In the genomic region with DNA sequence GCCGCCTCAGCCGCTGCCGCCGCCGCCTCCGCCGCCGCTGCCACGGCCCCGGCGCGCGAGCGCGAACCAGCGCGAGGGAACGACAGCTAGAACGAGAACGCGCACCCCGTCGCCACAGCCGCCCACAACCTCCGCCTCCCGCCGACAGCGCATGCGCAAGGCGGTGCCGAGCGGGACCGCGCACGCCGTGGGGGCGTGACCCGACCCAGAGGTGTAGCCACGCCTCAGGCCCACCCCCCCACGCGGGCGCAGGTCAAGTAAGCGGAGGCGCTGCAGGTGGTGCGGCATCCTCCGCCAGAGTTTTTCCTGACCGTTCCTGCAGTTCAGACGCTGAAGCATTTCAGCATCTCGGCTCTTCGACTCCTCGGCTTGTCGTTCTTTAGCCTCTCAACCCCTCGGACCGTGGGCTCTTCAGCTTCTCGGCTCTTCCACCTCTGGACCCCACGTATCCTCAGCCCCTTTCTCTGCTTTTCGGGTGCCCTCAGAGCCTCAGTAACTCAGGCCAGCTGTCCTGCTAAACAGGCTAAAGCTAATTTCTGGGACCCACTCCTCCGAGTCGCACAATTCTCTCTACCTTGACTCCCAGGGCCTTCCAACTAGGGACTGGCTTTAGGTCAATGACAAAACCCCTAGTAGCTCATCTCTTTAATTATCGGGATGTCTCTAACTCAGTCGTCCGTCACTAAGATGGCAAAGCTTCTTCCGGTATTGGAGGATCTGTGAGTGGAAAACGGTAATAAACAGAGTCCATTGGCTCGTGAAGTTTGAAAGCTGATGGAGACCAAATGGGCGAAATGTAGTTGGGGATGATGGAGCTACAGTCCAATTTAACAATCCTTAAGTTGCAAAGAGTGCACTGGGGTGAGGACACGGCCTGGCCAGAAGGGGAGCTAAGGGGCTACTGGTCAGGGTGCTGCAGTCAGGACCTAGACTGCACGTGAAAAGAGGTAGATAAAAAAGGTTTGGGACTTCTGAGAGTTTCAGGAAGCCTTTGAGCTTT, we compare ENCODE assay signal across 8 mouse cellular contexts. TPM values are rescaled to one million over a fixed set of nuclear protein-coding genes. Genes with fewer than 3 reads are reported as not detected.
DNase-seq lines count a peak whose midpoint lies in the region; ATAC-seq and TF ChIP-seq lines count a peak whose summit lies in the region.

Tmcc1 (minus strand) TSS at position 93 of the 1,000 bp plus-strand sequence.

- peaks cover 11% of the 10 kb centered on the region for H3K4me1 ChIP-seq in embryonic facial prominence, embryonic 14.5 days (ENCODE audit: control insufficient read depth, insufficient read depth, low read length)
- peaks cover 3% of the 10 kb centered on the region for H3K4me1 ChIP-seq in heart, adult 2 months (ENCODE audit: control insufficient read depth, insufficient read depth, low read length)
- peaks cover 28% of the 10 kb centered on the region for H3K4me1 ChIP-seq in limb, embryonic 13.5 days
- H3K4me1 ChIP-seq in midbrain, embryonic 16.5 days (ENCODE audit: control insufficient read depth, insufficient read depth, low read length): peaks cover 30% of the 10 kb centered on the region

- H3K79me2 ChIP-seq in heart, adult 2 months (replicated peaks; ENCODE audit: control insufficient read depth, insufficient read depth, low read length): peaks cover 3% of the 10 kb centered on the region; the same call in 1 of the 2 replicates

- H3K27me3 ChIP-seq in embryonic facial prominence, embryonic 14.5 days (replicated peaks; ENCODE audit: control insufficient read depth, insufficient read depth, low read length): no peaks in the 10 kb centered on the region; the same call in 1 of the 2 replicates
- no peaks in the 10 kb centered on the region for H3K27me3 ChIP-seq in heart, adult 2 months (ENCODE audit: control insufficient read depth, insufficient read depth, low read length)
- no peaks in the 10 kb centered on the region for H3K27me3 ChIP-seq in limb, embryonic 13.5 days
- H3K27me3 ChIP-seq in midbrain, embryonic 16.5 days (ENCODE audit: control insufficient read depth, insufficient read depth, low read depth, low read length): no peaks in the 10 kb centered on the region

- peak; percentile 10; the same call in 1 of the 2 replicates for TF ChIP-seq CTCF in heart, adult 2 months (IDR thresholded peaks at IDR 0.05)

- DNase-seq in 3T3-L1 (ENCODE audit: low read depth, low spot score): peak; percentile 91
- peak; percentile 99 for DNase-seq in adrenal gland, postnatal 4 days (ENCODE audit: low spot score in 2 of 2)
- peak; percentile 96 for DNase-seq in embryonic facial prominence, embryonic 14.5 days (ENCODE audit: low spot score)
- DNase-seq in heart, adult 2 months: peak; percentile 99 to 100
- DNase-seq in kidney, adult 8-10 months: peak; percentile 97 to 98
- DNase-seq in spleen, postnatal 10 days (ENCODE audit: low spot score in 2 of 2): peak; percentile 97 to 98

- peak within 1 kb of the TSS; percentile 90 for H3K4me3 ChIP-seq in embryonic facial prominence, embryonic 14.5 days (ENCODE audit: low read depth, low read length)
- H3K4me3 ChIP-seq in heart, adult 2 months: peak within 1 kb of the TSS; percentile 87
- peak within 1 kb of the TSS; percentile 70 for H3K4me3 ChIP-seq in limb, embryonic 13.5 days
- H3K4me3 ChIP-seq in midbrain, embryonic 16.5 days (ENCODE audit: low read depth, low read length): peak within 1 kb of the TSS; percentile 96

- peak; percentile 94 for ATAC-seq in embryonic facial prominence, embryonic 14.5 days (ENCODE audit: low read depth)
- peak; percentile 92 for ATAC-seq in limb, embryonic 13.5 days (ENCODE audit: low FRiP score, low read depth)
- peak; percentile 92 for ATAC-seq in midbrain, embryonic 16.5 days

- TF ChIP-seq EP300 in heart, adult 2 months (IDR thresholded peaks at IDR 0.05; ENCODE audit: insufficient read depth, low read depth, low read length): no peak

- 0% methylated on average over 25 of the region's 68 CpGs for WGBS in embryonic facial prominence, embryonic 14.5 days
- 5% methylated on average over 58 of the region's 68 CpGs for WGBS in heart, adult 2 months
- under 1% methylated on average over 51 of the region's 68 CpGs for WGBS in limb, embryonic 13.5 days
- under 1% methylated on average over 60 of the region's 68 CpGs for WGBS in midbrain, embryonic 16.5 days

- intact Hi-C loops in heart, adult 2 months (cut with DNase I): loop anchor here (2.0 to 5.0 kb wide), 2 partner anchors 13 to 516 kb away; partner anchors contain the start of gene Raf1

- H3K27ac ChIP-seq in embryonic facial prominence, embryonic 14.5 days (replicated peaks; ENCODE audit: low read depth, low read length): peak within 1 kb of the TSS; percentile 80
- H3K27ac ChIP-seq in heart, adult 2 months: peak within 1 kb of the TSS; percentile 90
- H3K27ac ChIP-seq in limb, embryonic 13.5 days: peak within 1 kb of the TSS; percentile 84
- H3K27ac ChIP-seq in midbrain, embryonic 16.5 days (ENCODE audit: low read length): peak within 1 kb of the TSS; percentile 83

- H3K9ac ChIP-seq in embryonic facial prominence, embryonic 14.5 days (ENCODE audit: low read depth, low read length): peak within 1 kb of the TSS; percentile 91
- H3K9ac ChIP-seq in heart, adult 2 months (ENCODE audit: low read depth, low read length): peak within 1 kb of the TSS; percentile 83
- H3K9ac ChIP-seq in limb, embryonic 13.5 days: peak within 1 kb of the TSS; percentile 87
- peak within 1 kb of the TSS; percentile 76 for H3K9ac ChIP-seq in midbrain, embryonic 16.5 days (ENCODE audit: low read depth, low read length)

- peak within 1 kb of the TSS; percentile 84 for H3K4me2 ChIP-seq in embryonic facial prominence, embryonic 14.5 days (ENCODE audit: low read depth, low read length)
- peak within 1 kb of the TSS; percentile 71 for H3K4me2 ChIP-seq in limb, embryonic 13.5 days (replicated peaks)
- peak within 1 kb of the TSS; percentile 89 for H3K4me2 ChIP-seq in midbrain, embryonic 16.5 days (ENCODE audit: low read length)

- no peaks in the 10 kb centered on the region for H3K9me3 ChIP-seq in embryonic facial prominence, embryonic 14.5 days (ENCODE audit: control insufficient read depth, low read length)
- H3K9me3 ChIP-seq in limb, embryonic 13.5 days: no peaks in the 10 kb centered on the region
- H3K9me3 ChIP-seq in midbrain, embryonic 16.5 days (replicated peaks; ENCODE audit: control insufficient read depth, low read length, poor library complexity, severe bottlenecking): no peaks in the 10 kb centered on the region

- no peaks in the 10 kb centered on the region for H3K36me3 ChIP-seq in embryonic facial prominence, embryonic 14.5 days (ENCODE audit: control insufficient read depth, insufficient read depth, low read length)
- peaks cover 10% of the 10 kb centered on the region for H3K36me3 ChIP-seq in heart, adult 2 months (ENCODE audit: control insufficient read depth, insufficient read depth, low read length)
- H3K36me3 ChIP-seq in limb, embryonic 13.5 days: no peaks in the 10 kb centered on the region
- H3K36me3 ChIP-seq in midbrain, embryonic 16.5 days (ENCODE audit: control insufficient read depth, insufficient read depth, low read length): no peaks in the 10 kb centered on the region

- peak; percentile 50; the same call in 1 of the 2 replicates for TF ChIP-seq POLR2A in heart, adult 2 months (IDR thresholded peaks at IDR 0.05; ENCODE audit: insufficient read depth, low read depth, low read length)

RNA-seq across cellular contexts. Expression of gene Tmcc1, which starts in this region (rescaled TPM):
- 10 to 100 TPM; 25.8 to 26.8 TPM for total RNA-seq in adrenal gland, postnatal 4 days (2021)
- 10.7 and 11.1 TPM in 2 replicates for polyA plus RNA-seq in embryonic facial prominence, embryonic 14.5 days (2014; fragmentation: Nextera tagmentation; extraction: Ambion mirVana)
- 10 to 100 TPM; 32.1 to 33.8 TPM for total RNA-seq in heart, adult 2 months (2021)
- polyA plus RNA-seq in heart, adult 2 months (2012; rRNA removed): 16.7 and 28.9 TPM in 2 replicates
- polyA plus RNA-seq in limb, embryonic 13.5 days (2015; fragmentation: Nextera tagmentation; extraction: Ambion mirVana): 18.8 and 20.6 TPM in 2 replicates
- 27.1 and 30.8 TPM in 2 replicates for polyA plus RNA-seq in midbrain, embryonic 16.5 days (2015; fragmentation: Nextera tagmentation; extraction: Ambion mirVana)

Comparison
In these comparisons a context has a peak if more than half of its experiments do, and no peak if none do; other contexts are left out.
1. Peak in every context shown above with its lines: DNase-seq, ATAC-seq, H3K4me3 ChIP-seq and H3K27ac ChIP-seq.